21 mouse cellular contexts compared by ENCODE assay signal in genomic region chr1:180577837-180578236, GRCm38 (mm10).
"Had no signal": no experiment of that assay in that cellular context is flagged by ENCODE, and none has a peak within 500 bp of the region (broad histone marks: within the 10 kb centered on the region; RNA-seq: fewer than 3 reads in every experiment).

No protein-coding gene starts in this region.

- H3K4me2 ChIP-seq: intestine, embryonic 15.5 days; kidney, embryonic 15.5 days; limb, embryonic 12.5 days; limb, embryonic 15.5 days; liver, embryonic 11.5 days; lung, embryonic 14.5 days; midbrain, embryonic 12.5 days; midbrain, embryonic 15.5 days; neural tube, embryonic 12.5 days; neural tube, embryonic 15.5 days had no signal

- H3K9ac ChIP-seq: intestine, embryonic 15.5 days; kidney, embryonic 15.5 days; limb, embryonic 12.5 days; limb, embryonic 15.5 days; liver, embryonic 14.5 days; liver, postnatal 0 days; lung, embryonic 14.5 days; midbrain, embryonic 12.5 days; midbrain, embryonic 15.5 days; neural tube, embryonic 12.5 days; neural tube, embryonic 15.5 days had no signal

- H3K4me3 ChIP-seq: intestine, embryonic 15.5 days; kidney, embryonic 15.5 days; left cerebral cortex, adult 2 months; limb, embryonic 12.5 days; limb, embryonic 15.5 days; midbrain, embryonic 12.5 days; midbrain, embryonic 15.5 days; neural tube, embryonic 12.5 days; neural tube, embryonic 15.5 days had no signal

- H3K9me3 ChIP-seq: intestine, embryonic 15.5 days; kidney, embryonic 15.5 days; limb, embryonic 15.5 days; midbrain, embryonic 12.5 days; midbrain, embryonic 15.5 days; neural tube, embryonic 12.5 days; neural tube, embryonic 15.5 days had no signal

- H3K4me1 ChIP-seq: intestine, embryonic 15.5 days; kidney, embryonic 15.5 days; limb, embryonic 12.5 days; limb, embryonic 15.5 days; midbrain, embryonic 12.5 days; midbrain, embryonic 15.5 days; neural tube, embryonic 12.5 days had no signal

- H3K27ac ChIP-seq: intestine, embryonic 15.5 days; kidney, embryonic 15.5 days; limb, embryonic 12.5 days; limb, embryonic 15.5 days; liver, embryonic 14.5 days; macrophage; midbrain, embryonic 12.5 days; midbrain, embryonic 15.5 days; neural tube, embryonic 12.5 days; neural tube, embryonic 15.5 days; stomach, postnatal 0 days had no signal

- H3K27me3 ChIP-seq: intestine, embryonic 15.5 days; kidney, embryonic 15.5 days; limb, embryonic 12.5 days; limb, embryonic 15.5 days; midbrain, embryonic 12.5 days; midbrain, embryonic 15.5 days; neural tube, embryonic 12.5 days; neural tube, embryonic 15.5 days had no signal

- ATAC-seq: intestine, embryonic 15.5 days; liver, postnatal 0 days; lung, postnatal 0 days; midbrain, embryonic 15.5 days had no signal

- DNase-seq: kidney, adult 11 months; kidney, adult 8-10 months; kidney, postnatal 10 days; kidney, postnatal 36 days; liver, postnatal 0 days; lung, embryonic 14.5 days; thymus, postnatal 25 days had no signal
